Mouse (Mus musculus) thymus, postnatal 36 days (tissue): ENCODE data around the gene Ctla4.

Experiments used
- DNase-seq, 2 experiments: peaks; one replicate each; pipeline ENCODE4 v3.0.0; 2022; ENCODE audit warnings: mixed read lengths in 2 of 2

Gene Ctla4

DNA sequence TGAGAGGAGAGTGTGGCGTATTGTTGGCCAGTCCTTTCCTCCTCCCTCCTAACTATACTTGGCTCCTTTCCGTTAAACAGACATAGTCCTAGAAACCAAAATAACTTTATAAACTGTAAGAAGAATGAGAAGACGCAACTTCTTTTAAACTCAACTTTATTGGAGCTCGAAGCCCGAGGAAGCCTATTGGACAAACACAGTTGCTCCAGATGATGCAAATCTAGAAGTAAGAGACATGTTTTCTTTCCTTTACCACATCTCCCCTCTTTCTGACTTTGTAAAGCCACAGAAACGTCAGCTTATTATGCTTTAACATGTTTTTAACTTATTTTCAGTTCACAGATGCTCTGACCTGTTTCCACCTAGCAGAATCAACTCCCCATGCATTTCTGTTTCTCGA lies at the start of gene Ctla4:
Gene Ctla4, plus strand, starts transcription at position 20 of the 400 bp plus-strand sequence.
- DNase-seq: no peak

DNA sequence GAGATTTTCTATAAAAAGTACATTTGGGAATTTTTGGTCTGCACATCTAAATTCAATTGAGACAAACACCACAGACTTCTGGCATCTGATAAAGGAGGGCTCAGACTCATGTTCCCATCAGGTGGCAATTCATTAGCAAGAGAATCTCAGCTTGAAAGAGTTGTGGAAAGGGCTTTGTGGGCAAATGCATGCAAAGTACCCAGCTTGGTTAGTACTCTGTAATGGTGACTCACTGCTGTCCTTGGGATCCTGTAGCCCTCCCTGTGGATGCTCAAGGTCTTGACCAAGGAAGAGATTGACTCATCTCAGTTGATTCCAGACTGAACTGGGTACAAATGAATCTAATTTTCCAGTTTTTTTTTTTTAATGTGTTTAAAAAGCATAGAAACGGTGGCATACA lies 47.6 kb upstream of the Ctla4 start:
- DNase-seq: no peak

DNA sequence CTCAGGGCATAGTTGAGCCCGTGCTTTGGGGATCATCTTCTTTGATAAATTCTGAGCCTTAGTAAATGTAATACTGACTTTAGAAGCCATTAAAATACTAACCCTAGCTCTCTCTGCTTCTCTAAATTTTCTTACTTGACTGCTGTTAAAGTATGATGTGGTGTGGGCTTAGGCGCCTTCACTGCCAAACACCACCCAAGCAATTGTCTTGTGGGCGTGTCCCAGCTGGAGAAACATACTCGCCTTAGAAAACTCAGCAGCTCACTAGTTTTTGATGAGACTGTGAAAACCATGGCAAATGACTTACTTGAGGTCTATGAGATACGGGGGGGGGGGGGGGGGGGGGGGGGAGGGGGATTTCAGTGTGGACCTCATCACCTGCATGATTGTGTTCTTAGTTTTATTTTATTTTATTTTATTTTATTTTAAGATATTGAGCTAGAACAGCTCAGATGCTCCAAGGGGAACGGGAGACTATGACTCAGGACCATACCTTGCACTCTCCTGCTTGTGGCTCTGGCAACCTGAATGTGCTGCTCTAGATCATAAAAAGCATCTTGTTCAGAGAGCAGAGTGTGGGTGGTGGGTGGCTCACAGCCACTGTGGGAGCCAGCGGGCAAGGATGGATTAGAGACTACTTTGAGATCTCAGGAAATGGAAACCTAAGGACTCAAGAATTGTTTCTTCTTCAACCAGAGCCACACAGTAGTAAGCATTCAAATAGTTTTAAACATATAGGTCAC lies 41.3 kb upstream of the Ctla4 start:
- no peak for DNase-seq

DNA sequence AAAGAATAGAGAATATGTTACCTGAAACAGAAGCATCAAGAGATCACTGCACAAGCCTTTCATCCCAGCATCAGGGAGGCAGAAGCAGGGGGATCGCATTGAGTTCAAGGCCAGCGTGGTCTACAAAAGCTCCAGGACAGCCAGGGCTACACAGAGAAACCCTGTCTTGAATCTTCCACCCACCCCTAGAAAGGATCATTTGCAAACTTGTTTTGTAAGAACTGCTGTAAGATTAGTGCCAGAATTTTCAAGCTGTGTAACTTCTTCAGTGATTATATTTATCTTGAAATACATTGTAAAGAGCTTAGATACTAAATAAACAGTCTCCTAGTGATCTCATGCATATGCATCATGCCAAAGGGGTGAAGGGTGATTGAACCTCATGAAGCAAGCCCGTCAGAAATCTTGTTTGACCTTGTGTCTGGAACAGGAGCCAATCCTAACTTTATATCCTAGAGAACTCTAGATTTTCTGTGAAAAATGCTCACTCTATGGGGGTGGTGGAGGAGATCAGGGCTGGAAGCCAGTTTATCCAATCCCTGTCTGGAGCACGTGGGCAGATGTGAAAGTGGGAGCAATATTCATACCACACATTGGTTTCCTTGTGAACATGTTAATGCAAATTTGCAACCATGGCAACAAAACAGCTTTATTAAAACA lies 40.1 kb upstream of the Ctla4 start:
- DNase-seq: no peak

DNA sequence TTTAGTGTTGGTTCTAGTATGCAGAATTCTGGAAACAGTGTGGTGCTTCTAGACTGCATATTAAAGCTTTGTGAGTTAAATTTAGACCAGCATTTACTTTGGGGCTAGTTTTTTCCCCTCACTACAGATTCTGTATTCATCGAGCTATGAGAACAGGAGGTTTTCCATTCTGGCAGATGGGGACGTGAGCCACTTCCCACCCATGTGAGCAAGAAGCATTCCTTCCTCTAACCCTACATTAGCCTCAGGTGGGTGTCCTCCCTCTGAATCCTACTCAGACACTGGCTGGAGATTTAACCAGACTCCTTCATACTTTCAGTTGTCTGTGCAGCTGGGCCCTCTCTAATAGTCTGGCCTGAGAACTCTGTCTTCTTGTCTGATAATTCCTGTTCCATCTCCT lies 37.7 kb upstream of the Ctla4 start:
- DNase-seq: no peak

DNA sequence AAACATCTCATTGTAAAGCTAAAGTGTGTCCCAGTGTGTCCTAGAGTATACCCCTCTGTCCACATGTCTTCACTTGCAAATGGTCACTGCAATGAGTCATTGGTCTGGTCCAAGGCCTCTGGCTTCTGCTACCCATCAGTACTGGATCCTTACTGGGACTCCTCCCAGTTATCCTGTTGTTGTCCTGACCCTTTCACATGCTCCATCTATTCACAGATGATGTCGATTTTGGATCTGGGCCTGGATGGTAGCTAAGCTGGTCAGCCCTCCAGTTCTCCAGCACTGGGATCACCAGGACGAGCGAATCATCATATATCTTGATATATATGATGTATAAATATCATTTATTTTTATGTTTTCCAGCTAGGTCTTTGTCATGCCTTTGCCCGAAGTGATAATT lies 37.0 kb upstream of the Ctla4 start:
- no peak for DNase-seq

DNA sequence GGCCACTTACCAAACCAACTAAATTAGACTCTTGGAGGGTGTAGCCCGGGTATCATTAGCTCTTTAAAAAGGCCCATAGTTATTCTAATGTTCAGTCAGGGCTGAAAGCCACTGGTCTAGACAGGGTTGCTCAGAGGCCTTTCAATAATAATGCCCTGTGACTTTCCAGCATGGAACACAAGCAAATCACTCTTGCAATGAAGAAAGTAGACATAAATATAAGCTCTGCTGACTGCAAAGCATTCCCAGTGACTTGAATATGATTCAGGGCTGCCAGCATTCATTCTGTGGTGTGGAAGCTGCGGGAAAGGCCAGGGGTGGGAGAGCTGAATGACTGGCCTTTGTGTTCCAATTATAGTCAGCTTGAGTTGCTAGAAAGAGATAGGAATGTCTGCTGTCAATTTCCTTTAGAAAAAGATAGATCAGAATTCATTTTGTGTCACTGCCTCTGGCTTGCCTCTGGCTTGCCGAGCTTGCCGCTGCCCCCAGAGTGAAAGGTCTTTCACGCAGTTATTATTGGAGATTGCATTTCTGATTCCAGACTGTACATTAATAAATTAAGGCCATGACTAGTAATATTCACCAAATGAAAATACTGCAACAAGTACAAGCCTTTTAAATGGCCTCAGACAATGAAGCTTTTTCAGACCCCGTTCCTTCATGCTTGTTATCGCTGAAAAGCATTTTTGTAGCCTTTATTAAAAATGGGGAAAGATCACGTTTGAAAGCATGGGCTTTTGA lies 35.6 kb upstream of the Ctla4 start:
- DNase-seq: no peak

DNA sequence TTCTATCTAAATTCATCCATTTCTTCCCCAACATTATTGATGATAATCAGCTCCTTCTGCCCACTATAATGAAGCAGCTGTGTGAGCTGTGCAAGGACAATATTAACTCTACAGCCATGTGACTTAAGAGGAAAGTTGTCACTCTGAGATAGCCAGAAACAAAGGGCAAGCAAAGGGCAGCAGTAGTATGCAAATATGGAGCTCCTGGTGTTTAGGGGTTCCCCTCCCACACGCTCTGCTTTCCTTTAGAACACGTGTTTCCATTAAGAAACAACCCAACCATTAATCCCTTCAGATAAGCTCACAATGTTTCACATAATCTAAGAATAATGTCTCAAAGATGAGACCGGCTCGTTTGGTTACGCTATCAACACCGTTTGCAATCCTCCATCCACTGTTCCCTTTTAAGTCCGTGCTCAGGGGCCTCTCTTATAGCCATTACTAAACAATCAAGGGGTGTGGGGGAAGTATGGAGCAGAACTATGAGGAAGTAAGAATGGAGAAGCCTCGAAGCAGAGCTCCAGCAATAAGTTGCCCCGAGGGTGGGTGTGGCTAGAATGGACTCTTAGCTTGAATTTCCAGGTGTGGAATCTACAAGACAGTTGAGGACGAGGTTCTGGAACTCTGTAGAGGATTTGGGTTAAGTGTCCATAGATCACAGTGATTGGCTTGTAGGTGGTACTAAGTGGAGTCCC lies 34.6 kb upstream of the Ctla4 start:
- DNase-seq: no peak

DNA sequence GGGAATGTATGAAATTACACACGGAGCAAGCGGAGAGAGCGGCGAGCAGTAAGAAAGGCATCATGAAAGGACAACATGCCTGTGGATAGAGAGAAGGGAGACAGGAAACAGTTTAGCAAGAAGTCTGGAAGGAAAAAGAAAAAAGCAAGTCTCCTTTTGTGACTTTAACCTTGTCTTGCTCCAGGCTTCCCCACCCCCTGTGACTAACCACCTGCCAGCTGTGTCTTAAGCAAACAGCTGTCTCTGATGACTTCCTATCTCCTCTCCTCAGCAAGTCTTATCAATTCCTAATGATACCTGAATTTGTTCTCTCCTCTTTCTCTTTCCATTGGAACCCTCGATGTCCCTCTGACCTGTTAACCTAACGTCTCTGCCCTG lies 34.0 kb upstream of the Ctla4 start:
- peak in 1 of 2 experiments; percentile 52 for DNase-seq

DNA sequence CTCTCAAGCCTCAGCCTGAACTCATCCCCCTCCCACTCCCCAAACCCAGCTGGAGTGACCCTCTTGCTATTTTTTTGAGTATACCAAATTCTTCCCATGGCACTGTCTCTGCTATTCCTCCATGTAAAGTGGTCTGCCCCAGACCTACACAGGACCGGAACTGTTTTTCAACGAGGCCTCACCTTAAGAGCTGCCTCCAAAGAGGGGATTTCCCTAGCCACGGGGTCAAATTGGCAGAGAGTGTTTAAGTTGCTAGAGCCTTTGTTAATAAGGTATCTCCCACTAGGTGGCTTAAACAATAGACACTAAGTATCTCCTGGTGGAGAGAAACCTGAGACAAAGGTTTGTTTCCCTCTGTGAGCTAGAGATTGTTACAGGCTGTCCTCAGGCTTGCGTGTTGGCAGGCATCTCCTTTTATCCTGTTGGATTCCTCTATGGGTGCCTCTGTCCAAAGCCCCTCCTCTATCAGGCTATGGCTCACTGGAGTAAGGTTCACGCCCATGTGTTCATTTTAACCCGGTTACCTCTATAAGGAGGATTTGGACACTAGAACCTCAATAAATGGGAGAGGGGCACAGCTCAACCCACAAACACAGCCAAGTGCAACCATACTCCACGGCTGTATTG lies 33.4 kb upstream of the Ctla4 start:
- no peak for DNase-seq

DNA sequence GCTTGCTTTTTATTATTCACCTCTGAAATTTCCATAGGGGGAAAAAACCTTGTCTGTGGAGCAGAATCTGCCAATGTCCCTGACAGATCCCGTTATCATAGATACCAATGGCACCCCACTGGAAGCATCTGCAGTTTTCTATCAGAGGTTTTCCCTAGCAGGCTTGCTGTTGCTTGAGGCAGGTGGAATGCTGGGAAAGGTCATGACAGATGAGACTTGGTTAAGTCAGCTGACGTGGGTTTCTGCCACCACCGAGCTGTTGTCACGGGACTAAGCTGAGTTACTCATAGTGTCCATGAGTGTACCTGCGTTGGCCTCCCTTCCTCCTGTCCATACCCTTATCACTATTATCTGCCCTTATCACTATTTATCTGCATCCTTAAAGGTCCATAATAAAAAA lies 32.8 kb upstream of the Ctla4 start:
- no peak for DNase-seq

DNA sequence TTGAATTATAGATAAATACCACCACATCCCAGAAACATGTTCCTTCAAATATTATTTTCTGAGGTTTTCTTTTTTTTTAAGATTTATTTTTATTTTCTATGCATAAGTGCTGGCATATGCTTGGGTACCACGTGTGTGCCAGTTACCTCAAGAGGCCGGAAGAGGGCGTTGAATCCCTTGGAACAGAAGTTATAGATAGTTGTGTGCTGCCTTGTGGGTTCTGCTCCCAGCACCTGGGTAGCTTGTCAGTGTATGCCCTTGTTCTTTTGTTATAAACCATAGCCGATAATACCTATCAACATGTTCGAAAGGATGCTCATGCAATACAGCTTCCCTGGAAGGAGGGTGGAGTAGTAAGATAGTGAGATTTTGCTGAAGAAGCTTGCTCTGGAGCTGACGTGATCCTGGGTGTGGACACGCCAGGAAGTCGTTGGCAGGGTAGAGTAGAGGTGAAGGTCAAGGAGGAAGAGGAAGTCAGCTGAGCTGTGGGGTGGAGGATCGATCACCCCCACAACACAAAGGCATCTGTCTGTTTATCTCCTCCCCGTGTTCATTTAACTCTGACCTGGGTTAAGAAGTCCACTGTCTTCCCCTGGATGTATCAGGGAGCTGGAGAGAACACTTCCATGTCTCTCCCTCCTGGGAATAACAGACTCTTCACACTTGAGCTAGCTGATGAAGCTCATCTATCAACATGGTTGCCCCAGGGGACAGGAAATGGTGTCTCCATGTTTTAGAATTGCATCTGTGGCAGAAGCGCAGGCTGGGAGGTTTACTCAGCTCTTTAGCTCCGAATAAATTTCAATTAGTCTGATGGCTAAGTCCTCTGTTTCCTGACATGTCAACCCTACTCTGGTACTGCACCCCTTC lies 29.2 kb upstream of the Ctla4 start:
- DNase-seq: no peak

DNA sequence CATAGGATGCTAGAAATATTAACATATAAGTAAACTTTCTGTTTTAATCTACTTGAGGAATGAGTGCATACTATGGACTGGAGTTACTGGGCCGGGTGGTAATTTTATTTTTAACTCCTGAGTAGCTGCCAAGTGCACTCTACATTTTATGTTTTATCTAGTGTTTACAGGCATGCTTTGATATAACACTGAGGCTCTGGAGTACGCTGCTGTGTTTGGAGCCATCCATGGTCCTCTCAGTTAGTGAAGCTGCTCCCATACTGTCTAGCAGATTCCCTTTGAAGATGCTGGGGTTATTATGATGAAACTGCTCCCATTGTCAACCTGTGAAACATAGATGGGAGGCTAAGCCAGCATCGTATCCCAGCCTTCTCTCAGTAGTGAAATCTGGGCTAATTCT lies 27.6 kb upstream of the Ctla4 start:
- no peak for DNase-seq

DNA sequence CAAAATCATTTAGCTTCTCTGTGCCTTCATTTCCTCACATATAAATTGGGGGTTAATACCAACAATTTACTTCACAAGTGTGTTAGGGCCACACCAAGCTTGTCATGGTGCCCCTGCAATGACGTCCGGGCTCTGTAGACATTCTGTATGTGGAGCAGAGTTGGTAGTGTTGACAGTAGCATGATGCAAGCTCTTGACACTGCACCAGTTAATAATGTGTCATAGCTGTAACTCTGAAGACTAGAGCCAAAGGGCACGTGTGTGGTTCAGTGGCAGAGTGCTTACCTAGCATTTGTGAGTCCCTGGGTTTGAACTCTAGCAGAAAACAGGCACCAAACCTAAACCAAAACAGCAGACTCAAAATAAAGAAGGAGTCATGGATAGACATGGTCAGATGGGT lies 27.0 kb upstream of the Ctla4 start:
- no peak for DNase-seq

DNA sequence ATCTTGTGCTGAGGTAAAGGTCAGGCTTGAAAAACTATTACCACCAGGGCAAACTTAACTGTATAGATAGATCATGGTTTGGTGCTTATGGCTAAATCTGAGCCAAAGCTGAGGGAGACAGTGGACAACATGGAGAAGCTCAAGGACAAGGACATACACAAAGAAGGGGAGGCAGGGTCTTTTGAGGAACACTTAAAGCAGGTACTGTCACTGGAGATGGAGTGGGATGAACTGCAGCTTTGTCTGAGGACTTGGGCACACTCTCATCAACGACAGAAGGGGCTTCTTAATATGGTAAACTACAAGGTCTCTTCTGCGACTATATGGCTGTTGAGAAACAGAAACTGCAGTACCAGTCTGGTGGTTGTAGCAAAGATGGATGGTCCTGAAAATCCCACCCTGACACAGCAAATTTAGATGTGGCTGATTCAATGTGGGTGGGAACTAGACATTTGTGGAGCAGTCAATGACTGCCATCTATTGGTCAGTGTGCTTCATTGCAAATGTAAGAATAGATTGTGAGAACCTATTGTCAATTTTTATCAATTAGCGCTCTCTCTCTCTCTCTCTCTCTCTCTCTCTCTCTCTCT lies 26.3 kb upstream of the Ctla4 start:
- no peak for DNase-seq

DNA sequence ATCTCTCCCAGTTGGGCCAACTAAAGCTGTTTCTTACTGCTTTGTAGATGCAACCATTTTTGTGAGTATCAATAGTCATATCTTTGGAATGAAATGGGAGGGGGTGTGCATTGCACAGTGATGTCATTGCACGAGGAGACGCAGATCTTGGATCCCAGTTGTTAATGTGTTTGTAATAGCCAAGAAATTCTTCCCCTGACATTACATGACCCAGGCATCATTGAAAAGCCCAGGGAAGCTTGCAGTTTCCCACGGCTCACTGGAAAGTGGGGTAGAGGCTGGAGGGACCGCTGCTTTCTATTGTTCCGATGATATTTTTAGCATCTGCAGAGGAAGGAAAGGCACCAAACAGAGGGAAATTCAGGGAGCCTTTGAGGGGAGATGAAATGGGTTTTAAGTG lies 25.8 kb upstream of the Ctla4 start:
- DNase-seq: no peak

DNA sequence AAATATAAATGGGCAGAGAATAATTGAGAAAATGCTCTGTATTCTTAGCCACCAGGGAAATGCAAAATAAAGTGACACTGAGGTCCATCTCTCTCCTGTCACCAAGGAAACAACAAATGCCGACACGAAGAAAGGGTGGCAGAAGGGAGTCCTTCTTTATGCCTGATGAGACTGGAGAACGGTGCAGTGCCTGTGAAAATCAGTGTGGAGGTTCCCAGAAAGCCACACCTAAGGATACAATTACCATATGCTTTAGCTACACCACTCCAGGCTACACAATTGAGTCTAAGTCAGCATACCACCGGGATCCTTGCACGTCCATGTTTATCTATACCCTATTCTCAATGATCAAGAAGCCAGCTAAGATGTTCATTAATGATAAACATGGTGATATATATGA lies 25.4 kb upstream of the Ctla4 start:
- DNase-seq: no peak

DNA sequence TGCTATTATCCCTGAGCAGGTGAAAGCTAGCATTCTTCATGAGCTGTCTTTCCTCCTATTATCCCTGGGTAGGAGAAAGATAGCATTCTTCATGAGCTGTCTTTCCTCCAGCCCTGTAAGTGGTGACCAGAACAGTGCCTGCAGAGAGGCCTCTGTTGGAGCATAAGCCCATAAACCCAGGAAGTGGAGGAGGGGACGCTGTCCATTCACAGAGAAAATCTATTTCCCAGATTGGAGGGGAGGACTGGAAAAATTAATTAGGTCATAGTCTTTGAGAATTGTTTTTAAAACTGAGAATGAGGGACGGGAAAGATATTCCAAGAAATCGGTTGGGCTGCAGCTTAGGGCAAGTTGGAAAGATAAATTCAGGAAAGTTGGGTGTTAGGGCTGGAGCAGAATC lies 24.3 kb upstream of the Ctla4 start:
- DNase-seq: no peak

DNA sequence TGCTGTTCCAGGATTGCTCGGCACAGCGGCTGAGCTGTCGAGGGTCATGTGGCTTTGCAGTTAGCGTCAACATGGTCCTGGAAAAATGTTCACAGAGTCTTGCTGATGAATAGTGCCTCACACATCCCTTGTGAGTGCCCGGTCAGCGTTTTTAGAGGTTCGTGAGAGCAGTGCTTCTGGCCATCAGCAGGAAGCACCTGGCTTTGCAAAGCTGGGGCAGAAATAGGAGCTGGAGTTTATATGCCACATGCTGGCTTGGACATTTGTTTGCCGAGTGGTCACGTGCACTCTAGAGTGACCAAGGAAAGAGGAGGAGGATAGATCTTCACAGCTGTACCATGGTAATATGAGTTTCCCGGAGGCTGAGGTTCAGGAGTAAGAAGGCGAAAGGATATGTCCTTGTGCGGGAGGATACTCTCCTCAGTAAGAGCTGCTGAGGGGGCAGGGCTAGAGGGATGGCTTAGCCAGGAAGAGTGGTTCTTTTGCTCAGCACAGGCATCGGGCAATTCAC lies 23.8 kb upstream of the Ctla4 start:
- DNase-seq: no peak

DNA sequence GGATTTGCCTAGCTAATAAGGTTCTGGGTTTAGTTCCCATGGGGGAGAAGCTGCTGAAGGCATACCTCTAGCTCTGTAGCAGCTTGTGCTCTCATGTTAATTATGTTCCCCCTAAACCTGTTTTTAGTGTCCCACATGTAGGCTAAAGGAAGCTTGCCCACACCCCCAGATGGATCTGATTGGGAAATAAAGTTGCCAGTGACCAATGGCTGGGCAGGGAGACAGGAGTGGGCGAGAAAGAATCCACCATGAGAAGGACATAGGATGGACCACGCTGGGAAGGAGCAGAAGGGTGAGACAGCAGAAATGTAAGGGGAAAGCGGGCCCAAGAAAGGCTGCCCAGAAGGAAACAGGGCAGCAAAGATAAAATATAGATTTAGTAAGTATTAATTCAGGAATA lies 23.1 kb upstream of the Ctla4 start:
- no peak for DNase-seq

DNA sequence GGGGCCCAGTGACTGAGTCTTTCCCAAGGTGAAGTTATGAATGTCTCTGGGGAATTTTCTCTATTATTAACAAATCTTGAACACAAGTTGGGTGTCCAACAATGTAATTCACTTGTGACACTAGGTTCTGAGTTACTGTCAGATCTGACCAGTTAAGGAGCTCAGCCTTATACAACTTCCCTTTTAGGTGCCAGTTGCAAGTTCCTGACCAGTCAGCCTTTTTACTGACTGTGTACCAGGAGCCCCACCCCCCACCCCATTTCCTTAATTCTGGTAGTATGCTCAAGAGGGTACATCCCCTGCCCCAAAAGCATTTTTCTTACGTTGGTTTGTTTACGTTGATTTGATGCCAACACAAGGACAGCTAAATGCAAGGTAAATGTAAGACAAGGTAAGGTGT lies 21.6 kb upstream of the Ctla4 start:
- DNase-seq: no peak
